28 mouse cellular contexts compared by ENCODE assay signal in genomic region chr9:99016759-99017158, GRCm38 (mm10). TPM values are rescaled to one million over a fixed set of nuclear protein-coding genes. Genes with fewer than 3 reads are reported as not detected.
A peak's percentile ranks its signal among the peaks of the same experiment; 100 is the strongest.
DNase-seq lines count a peak whose midpoint lies in the region; ATAC-seq and TF ChIP-seq lines count a peak whose summit lies in the region.
"Had no signal": no experiment of that assay in that cellular context is flagged by ENCODE, and none has a peak within 500 bp of the region (broad histone marks: within the 10 kb centered on the region; RNA-seq: fewer than 3 reads in every experiment).

No protein-coding gene starts in this region.

- TF ChIP-seq CTCF in stomach, postnatal 0 days (IDR thresholded peaks at IDR 0.05; ENCODE audit: low read depth), result no peak

- H3K9me3 ChIP-seq in midbrain, embryonic 11.5 days (ENCODE audit: control insufficient read depth, low read length), result no peaks in the 10 kb centered on the region
- no peaks in the 10 kb centered on the region for H3K9me3 ChIP-seq in midbrain, embryonic 14.5 days (ENCODE audit: control insufficient read depth, low read length)
- no peaks in the 10 kb centered on the region for H3K9me3 ChIP-seq in stomach, embryonic 16.5 days (replicated peaks; ENCODE audit: control insufficient read depth, low read length)
- H3K9me3 ChIP-seq in stomach, postnatal 0 days (ENCODE audit: control insufficient read depth, low read length), result no peaks in the 10 kb centered on the region
- H3K9me3 ChIP-seq: embryonic facial prominence, embryonic 12.5 days; embryonic facial prominence, embryonic 15.5 days; forebrain, embryonic 12.5 days; forebrain, embryonic 15.5 days; hindbrain, embryonic 10.5 days; hindbrain, embryonic 13.5 days had no signal

- ATAC-seq in midbrain, embryonic 11.5 days (ENCODE audit: low FRiP score), result no peak
- ATAC-seq in midbrain, embryonic 14.5 days (ENCODE audit: low FRiP score, low TSS enrichment), result no peak
- peak; percentile 40; the same call in 1 of the 2 replicates for ATAC-seq in stomach, embryonic 16.5 days (ENCODE audit: insufficient read depth, low FRiP score)
- ATAC-seq in stomach, postnatal 0 days (ENCODE audit: low FRiP score, low TSS enrichment), result no peak
- ATAC-seq: activated CD4-positive, CD25-positive, alpha-beta regulatory T cell, adult 4 months; CD4-positive, CD25-positive, alpha-beta regulatory T cell, adult 4 months; forebrain, embryonic 15.5 days; hindbrain, embryonic 16.5 days had no signal

- H3K4me1 ChIP-seq in midbrain, embryonic 11.5 days (ENCODE audit: control insufficient read depth, insufficient read depth, low read length), result no peaks in the 10 kb centered on the region
- H3K4me1 ChIP-seq in midbrain, embryonic 14.5 days (ENCODE audit: control insufficient read depth, insufficient read depth, low read length), result no peaks in the 10 kb centered on the region
- no peaks in the 10 kb centered on the region for H3K4me1 ChIP-seq in stomach, embryonic 16.5 days (ENCODE audit: control insufficient read depth, insufficient read depth, low read length)
- H3K4me1 ChIP-seq in stomach, postnatal 0 days (replicated peaks; ENCODE audit: control insufficient read depth, insufficient read depth), result no peaks in the 10 kb centered on the region
- H3K4me1 ChIP-seq: embryonic facial prominence, embryonic 12.5 days; embryonic facial prominence, embryonic 15.5 days; forebrain, embryonic 12.5 days; forebrain, embryonic 15.5 days; hindbrain, embryonic 10.5 days; hindbrain, embryonic 13.5 days had no signal

- H3K4me2 ChIP-seq in midbrain, embryonic 11.5 days, result no peak overlapping the region
- H3K4me2 ChIP-seq in midbrain, embryonic 14.5 days (ENCODE audit: low read length), result no peak overlapping the region
- no peak overlapping the region for H3K4me2 ChIP-seq in stomach, embryonic 16.5 days (ENCODE audit: low read depth, low read length)
- H3K4me2 ChIP-seq in stomach, postnatal 0 days (replicated peaks; ENCODE audit: low read depth), result no peak overlapping the region
- H3K4me2 ChIP-seq: embryonic facial prominence, embryonic 12.5 days; embryonic facial prominence, embryonic 15.5 days; forebrain, embryonic 12.5 days; forebrain, embryonic 15.5 days; heart, embryonic 11.5 days; hindbrain, embryonic 13.5 days had no signal

- H3K27ac ChIP-seq in midbrain, embryonic 11.5 days (ENCODE audit: low read depth, low read length), result no peak overlapping the region
- no peak overlapping the region for H3K27ac ChIP-seq in midbrain, embryonic 14.5 days (replicated peaks; ENCODE audit: low read depth, low read length)
- H3K27ac ChIP-seq in stomach, embryonic 16.5 days (ENCODE audit: low read length), result no peak overlapping the region
- H3K27ac ChIP-seq in stomach, postnatal 0 days (replicated peaks), result no peak overlapping the region
- H3K27ac ChIP-seq: embryonic facial prominence, embryonic 12.5 days; embryonic facial prominence, embryonic 15.5 days; forebrain, embryonic 12.5 days; forebrain, embryonic 15.5 days; gastrocnemius, adult 2 months; hindbrain, embryonic 10.5 days; hindbrain, embryonic 13.5 days had no signal

- TF ChIP-seq EP300 in stomach, postnatal 0 days (optimal IDR thresholded peaks at IDR 0.05), result no peak

- no peak overlapping the region for H3K9ac ChIP-seq in midbrain, embryonic 11.5 days (ENCODE audit: low read length)
- H3K9ac ChIP-seq in midbrain, embryonic 14.5 days (replicated peaks; ENCODE audit: low read length), result no peak overlapping the region
- no peak overlapping the region for H3K9ac ChIP-seq in stomach, embryonic 16.5 days (ENCODE audit: low read length)
- H3K9ac ChIP-seq in stomach, postnatal 0 days (ENCODE audit: low read length), result no peak overlapping the region
- H3K9ac ChIP-seq: embryonic facial prominence, embryonic 12.5 days; embryonic facial prominence, embryonic 15.5 days; forebrain, embryonic 12.5 days; forebrain, embryonic 15.5 days; hindbrain, embryonic 13.5 days had no signal

- no peak overlapping the region for H3K4me3 ChIP-seq in midbrain, embryonic 11.5 days (ENCODE audit: low read depth, low read length)
- H3K4me3 ChIP-seq in midbrain, embryonic 14.5 days (replicated peaks; ENCODE audit: low read depth, low read length), result no peak overlapping the region
- no peak overlapping the region for H3K4me3 ChIP-seq in stomach, embryonic 16.5 days (replicated peaks; ENCODE audit: low read length)
- H3K4me3 ChIP-seq in stomach, postnatal 0 days (ENCODE audit: low read depth, low read length), result no peak overlapping the region
- H3K4me3 ChIP-seq: embryonic facial prominence, embryonic 12.5 days; embryonic facial prominence, embryonic 15.5 days; forebrain, embryonic 12.5 days; forebrain, embryonic 15.5 days; gastrocnemius, adult 2 months; hindbrain, embryonic 10.5 days; hindbrain, embryonic 13.5 days had no signal

- H3K36me3 ChIP-seq in midbrain, embryonic 11.5 days (ENCODE audit: control insufficient read depth, insufficient read depth, low read length), result no peaks in the 10 kb centered on the region
- no peaks in the 10 kb centered on the region for H3K36me3 ChIP-seq in midbrain, embryonic 14.5 days (ENCODE audit: control insufficient read depth, insufficient read depth, low read length)
- no peaks in the 10 kb centered on the region for H3K36me3 ChIP-seq in stomach, embryonic 16.5 days (ENCODE audit: control insufficient read depth, insufficient read depth, low read length)
- no peaks in the 10 kb centered on the region for H3K36me3 ChIP-seq in stomach, postnatal 0 days (ENCODE audit: control insufficient read depth, insufficient read depth, low read length)
- H3K36me3 ChIP-seq: embryonic facial prominence, embryonic 12.5 days; embryonic facial prominence, embryonic 15.5 days; forebrain, embryonic 12.5 days; forebrain, embryonic 15.5 days; hindbrain, embryonic 10.5 days; hindbrain, embryonic 13.5 days had no signal

- DNase-seq in frontal cortex, postnatal 36 days (ENCODE audit: low spot score in 2 of 2), result peak; percentile 15 to 35
- no peak for DNase-seq in frontal cortex, postnatal 25 days (ENCODE audit: low spot score in 2 of 2)
- peak; percentile 1 for DNase-seq in midbrain, embryonic 11.5 days (ENCODE audit: low spot score, missing footprints)
- no peak for DNase-seq in midbrain, embryonic 14.5 days
- no peak for DNase-seq in stomach, postnatal 0 days (ENCODE audit: low spot score)
- DNase-seq in telencephalon, adult 2 months (ENCODE audit: low read depth, low spot score), result peak; percentile 24
- DNase-seq in cerebellum, adult 11 months, result no peak
- DNase-seq: adrenal gland, postnatal 25 days; cerebellum, adult 2 months; cerebellum, adult 9-11 months; cerebellum, postnatal 25 days; gastrocnemius, adult 2 months; gastrocnemius, postnatal 14 days; heart, adult 11 months; heart, postnatal 36 days had no signal

- WGBS in midbrain, embryonic 11.5 days, result 80% methylated on average over 3 of the region's 3 CpGs
- WGBS in midbrain, embryonic 14.5 days, result 86% methylated on average over 3 of the region's 3 CpGs
- 46% methylated on average over 3 of the region's 3 CpGs for WGBS in stomach, embryonic 16.5 days
- 49% methylated on average over 3 of the region's 3 CpGs for WGBS in stomach, postnatal 0 days

- H3K27me3 ChIP-seq in midbrain, embryonic 11.5 days (ENCODE audit: control insufficient read depth, insufficient read depth, low read length), result no peaks in the 10 kb centered on the region
- no peaks in the 10 kb centered on the region for H3K27me3 ChIP-seq in midbrain, embryonic 14.5 days (ENCODE audit: control insufficient read depth, insufficient read depth, low read length)
- H3K27me3 ChIP-seq in stomach, embryonic 16.5 days (ENCODE audit: control insufficient read depth, insufficient read depth, low read length), result no peaks in the 10 kb centered on the region
- H3K27me3 ChIP-seq in stomach, postnatal 0 days (ENCODE audit: control insufficient read depth, insufficient read depth, low read length), result no peaks in the 10 kb centered on the region
- H3K27me3 ChIP-seq: embryonic facial prominence, embryonic 12.5 days; embryonic facial prominence, embryonic 15.5 days; forebrain, embryonic 12.5 days; forebrain, embryonic 15.5 days; hindbrain, embryonic 13.5 days had no signal

RNA-seq across cellular contexts. Expression of gene Gm1123, which starts 18.8 kb away (rescaled TPM):
- 0.08 TPM in 1 of 2 replicates, not detected in the other for polyA plus RNA-seq in midbrain, embryonic 11.5 days (2014; fragmentation: Nextera tagmentation; extraction: Ambion mirVana)
- not detected in 2 replicates for polyA plus RNA-seq in midbrain, embryonic 14.5 days (2014; fragmentation: Nextera tagmentation; extraction: Ambion mirVana)
- polyA plus RNA-seq in stomach, embryonic 16.5 days (2015; fragmentation: Nextera tagmentation; extraction: Ambion mirVana), result 3.4 and 4.0 TPM in 2 replicates
- 0.07 and 0.08 TPM in 2 replicates for polyA plus RNA-seq in stomach, postnatal 0 days (2015; fragmentation: Nextera tagmentation; extraction: Ambion mirVana)
- polyA plus RNA-seq: C2C12; embryonic facial prominence, embryonic 12.5 days; embryonic facial prominence, embryonic 15.5 days; forebrain, embryonic 12.5 days; forebrain, embryonic 15.5 days; frontal cortex, adult 2 months; hindbrain, embryonic 10.5 days had no signal

RNA-seq across cellular contexts. Expression of gene Faim, which starts 30.6 kb away (rescaled TPM):
- polyA plus RNA-seq in midbrain, embryonic 11.5 days (2014; fragmentation: Nextera tagmentation; extraction: Ambion mirVana), result 87.3 and 91.8 TPM in 2 replicates
- 112 and 126 TPM in 2 replicates for polyA plus RNA-seq in midbrain, embryonic 14.5 days (2014; fragmentation: Nextera tagmentation; extraction: Ambion mirVana)
- 31.7 and 37.9 TPM in 2 replicates for polyA plus RNA-seq in stomach, embryonic 16.5 days (2015; fragmentation: Nextera tagmentation; extraction: Ambion mirVana)
- 32.3 and 32.9 TPM in 2 replicates for polyA plus RNA-seq in stomach, postnatal 0 days (2015; fragmentation: Nextera tagmentation; extraction: Ambion mirVana)

Comparison
In these comparisons a context has a peak if more than half of its experiments do, and no peak if none do; other contexts are left out.
1. DNase-seq: peak in frontal cortex, postnatal 36 days (2 of 2), midbrain, embryonic 11.5 days (single experiment) and telencephalon, adult 2 months (single experiment); none in frontal cortex, postnatal 25 days (0 of 2), midbrain, embryonic 14.5 days (single experiment), stomach, postnatal 0 days (single experiment) and cerebellum, adult 11 months (single experiment).